Mouse (Mus musculus) forebrain, embryonic 12.5 days (tissue): Measurements from ENCODE around the gene Ankmy1. TPM values are rescaled to one million over a fixed set of nuclear protein-coding genes. Genes with fewer than 3 reads are reported as not detected.

Experiments
- ATAC-seq: fragments of 200-750 bp; cut with Nextera tagmentation; 2 replicates; pipeline ENCODE4 v1.8.0; 2017; ENCODE audit warnings: moderate TSS enrichment; ENCODE audit not compliant: low FRiP score
- H3K27ac ChIP-seq: fragments of 300-500 bp; sonication (generic); 2 replicates; pipeline ENCODE4 v1.5.1; 2016; ENCODE audit warnings: mild to moderate bottlenecking
- H3K27me3 ChIP-seq: fragments of 300-500 bp; sonication (generic); 2 replicates; pipeline ENCODE4 v1.6.1; 2016; ENCODE audit warnings: mild to moderate bottlenecking
- H3K36me3 ChIP-seq: fragments of 300-500 bp; sonication (generic); replicated peaks from 2 replicates; pipeline ENCODE4 v1.6.1; 2016; ENCODE audit warnings: mild to moderate bottlenecking
- H3K4me1 ChIP-seq: fragments of 300-500 bp; sonication (generic); 2 replicates; pipeline ENCODE4 v1.6.1; 2016
- H3K4me2 ChIP-seq: fragments of 300-500 bp; sonication (generic); 2 replicates; pipeline ENCODE4 v1.6.1; 2016; ENCODE audit warnings: mild to moderate bottlenecking, moderate library complexity
- H3K4me3 ChIP-seq: fragments of 300-500 bp; sonication (generic); replicated peaks from 2 replicates; pipeline ENCODE4 v1.5.1; 2016; ENCODE audit warnings: mild to moderate bottlenecking
- H3K9ac ChIP-seq: fragments of 300-500 bp; sonication (generic); 2 replicates; pipeline ENCODE4 v1.6.1; 2016; ENCODE audit warnings: mild to moderate bottlenecking
- H3K9me3 ChIP-seq: fragments of 300-500 bp; sonication (generic); 2 replicates; pipeline ENCODE4 v1.6.1; 2016
- WGBS: fragments of 180-500 bp; shearing (Covaris S2); methylation state at CpG from one replicate; pipeline ENCODE4 v1.1.7; 2016; 5-methylcytosine and 5-hydroxymethylcytosine counted together
- polyA plus RNA-seq: library from polyadenylated mRNA; unstranded; fragments of >200 nt; fragmentation: Nextera tagmentation; extraction: Ambion mirVana; gene quantifications from 2 replicates; pipeline ENCODE4 v1.2.1, GENCODE M21; 2016

Ankmy1 gene
- polyA plus RNA-seq, result 0.81 and 1.1 TPM in 2 replicates

GRCm38 (mm10) chr1:92902786-92903185 is at the start of gene Ankmy1:
Ankmy1 (minus strand) TSS chr1:92902906.
- peak; percentile 43 for ATAC-seq
- Histone ChIP-seq H3K4me2 (peak within 1 kb of the TSS; percentile 45), H3K27me3 (peaks cover 4% of the 10 kb centered on the region), H3K27ac (0 out of 2 replicates have a peak within 1 kb of the TSS, but pooled peaks have one; percentile 19), H3K9me3 (no peaks in the 10 kb centered on the region), H3K4me1 (peaks cover 22% of the 10 kb centered on the region), H3K36me3 (no peaks in the 10 kb centered on the region), H3K4me3 (peak within 1 kb of the TSS; percentile 9), H3K9ac (peak within 1 kb of the TSS; percentile 36; the same call in 1 of the 2 replicates)
- under 1% methylated on average over 15 of the region's 15 CpGs for WGBS

- no peak within 1 kb of the TSS for H3K27ac ChIP-seq
- no peak within 1 kb of the TSS for H3K4me3 ChIP-seq
- ATAC-seq, result no peak
- H3K36me3 ChIP-seq, result peaks cover 44% of the 10 kb centered on the region
- no peak within 1 kb of the TSS for H3K9ac ChIP-seq
- WGBS, result 86% methylated on average over 5 of the region's 5 CpGs
- no peak within 1 kb of the TSS for H3K4me2 ChIP-seq
- no peaks in the 10 kb centered on the region for H3K9me3 ChIP-seq
- H3K4me1 ChIP-seq, result no peaks in the 10 kb centered on the region
- no peaks in the 10 kb centered on the region for H3K27me3 ChIP-seq
These were observed 47.9 kb upstream of the Ankmy1 start, which contains the start of gene Gpr35 for GRCm38 (mm10) chr1:92950607-92951006. Gpr35 (plus strand) TSS chr1:92950865.

- Histone ChIP-seq H3K4me1 (no peaks in the 10 kb centered on the region), H3K36me3 (peaks cover 56% of the 10 kb centered on the region), H3K9me3 (no peaks in the 10 kb centered on the region), H3K27ac (no peak overlapping the region), H3K9ac (no peak overlapping the region), H3K4me3 (no peak overlapping the region), H3K4me2 (no peak overlapping the region), H3K27me3 (no peaks in the 10 kb centered on the region)
- 59% methylated on average over 6 of the region's 6 CpGs for WGBS
- ATAC-seq, result no peak
These were observed 46.7 kb upstream of the Ankmy1 start for GRCm38 (mm10) chr1:92949426-92949825.

- Histone ChIP-seq H3K4me1 (no peaks in the 10 kb centered on the region), H3K4me2 (no peak overlapping the region), H3K27me3 (no peaks in the 10 kb centered on the region), H3K4me3 (no peak overlapping the region), H3K27ac (no peak overlapping the region), H3K9ac (no peak overlapping the region), H3K36me3 (peaks cover 70% of the 10 kb centered on the region), H3K9me3 (no peaks in the 10 kb centered on the region)
- ATAC-seq, result no peak
- 96% methylated on average over 3 of the region's 3 CpGs for WGBS
These were observed 45.3 kb upstream of the Ankmy1 start for GRCm38 (mm10) chr1:92947966-92948365.

GRCm38 (mm10) chr1:92943219-92943989 is 40.7 kb upstream of the Ankmy1 start:
- no peak overlapping the region for H3K9ac ChIP-seq
- no peaks in the 10 kb centered on the region for H3K4me1 ChIP-seq
- ATAC-seq, result no peak
- no peaks in the 10 kb centered on the region for H3K9me3 ChIP-seq
- H3K4me3 ChIP-seq, result no peak overlapping the region
- H3K27ac ChIP-seq, result no peak overlapping the region
- H3K27me3 ChIP-seq, result no peaks in the 10 kb centered on the region
- peaks cover 96% of the 10 kb centered on the region for H3K36me3 ChIP-seq
- H3K4me2 ChIP-seq, result no peak overlapping the region
- 94% methylated on average over 19 of the region's 19 CpGs for WGBS

- Histone ChIP-seq H3K4me3 (no peak overlapping the region), H3K27ac (no peak overlapping the region), H3K36me3 (peaks cover 68% of the 10 kb centered on the region), H3K9ac (no peak overlapping the region), H3K27me3 (no peaks in the 10 kb centered on the region), H3K9me3 (no peaks in the 10 kb centered on the region), H3K4me1 (peaks cover 26% of the 10 kb centered on the region), H3K4me2 (no peak overlapping the region)
- WGBS, result 96% methylated on average over 4 of the region's 4 CpGs
- no peak for ATAC-seq
These were observed 37.0 kb upstream of the Ankmy1 start for GRCm38 (mm10) chr1:92939746-92940145.

- H3K4me2 ChIP-seq, result no peak overlapping the region
- ATAC-seq, result no peak
- H3K4me3 ChIP-seq, result no peak overlapping the region
- H3K9me3 ChIP-seq, result no peaks in the 10 kb centered on the region
- no peak overlapping the region for H3K27ac ChIP-seq
- no peak overlapping the region for H3K9ac ChIP-seq
- H3K27me3 ChIP-seq, result no peaks in the 10 kb centered on the region
- WGBS, result 92% methylated on average over 3 of the region's 3 CpGs
- H3K36me3 ChIP-seq, result peaks cover 49% of the 10 kb centered on the region
- peaks cover 34% of the 10 kb centered on the region for H3K4me1 ChIP-seq
These were observed 35.1 kb upstream of the Ankmy1 start for GRCm38 (mm10) chr1:92937797-92938196.

- Histone ChIP-seq H3K36me3 (peaks cover 36% of the 10 kb centered on the region), H3K9me3 (no peaks in the 10 kb centered on the region), H3K4me2 (peak overlapping the region; percentile 83), H3K27me3 (0 out of 2 replicates have a peak, but pooled peaks cover 5% of the 10 kb centered on the region), H3K4me1 (peaks cover 34% of the 10 kb centered on the region), H3K27ac (no peak overlapping the region), H3K9ac (peak overlapping the region; percentile 47; the same call in 1 of the 2 replicates), H3K4me3 (no peak overlapping the region)
- 84% methylated on average over 3 of the region's 3 CpGs for WGBS
- no peak for ATAC-seq
These were observed 33.8 kb upstream of the Ankmy1 start for GRCm38 (mm10) chr1:92936467-92936866.

- Histone ChIP-seq H3K36me3 (peaks cover 33% of the 10 kb centered on the region), H3K27ac (0 out of 2 replicates have a peak overlapping the region, but pooled peaks have one; percentile 9), H3K9ac (peak overlapping the region; percentile 47; the same call in 1 of the 2 replicates), H3K27me3 (0 out of 2 replicates have a peak, but pooled peaks cover 5% of the 10 kb centered on the region), H3K4me1 (peaks cover 34% of the 10 kb centered on the region), H3K4me2 (peak overlapping the region; percentile 83), H3K9me3 (no peaks in the 10 kb centered on the region), H3K4me3 (peak overlapping the region; percentile 77)
- ATAC-seq, result no peak
- 65% methylated on average over 2 of the region's 2 CpGs for WGBS
These were observed 33.3 kb upstream of the Ankmy1 start for GRCm38 (mm10) chr1:92935977-92936376.

GRCm38 (mm10) chr1:92935054-92935962 is 32.6 kb upstream of the Ankmy1 start:
- Histone ChIP-seq H3K4me3 (peak overlapping the region; percentile 77), H3K4me2 (peak overlapping the region; percentile 83), H3K36me3 (peaks cover 28% of the 10 kb centered on the region), H3K9ac (peak overlapping the region; percentile 82), H3K9me3 (no peaks in the 10 kb centered on the region), H3K4me1 (peaks cover 34% of the 10 kb centered on the region), H3K27me3 (0 out of 2 replicates have a peak, but pooled peaks cover 5% of the 10 kb centered on the region), H3K27ac (peak overlapping the region; percentile 97)
- 22% methylated on average over 10 of the region's 10 CpGs for WGBS
- no peak for ATAC-seq

- H3K4me2 ChIP-seq, result peak within 1 kb of the TSS; percentile 83
- peak; percentile 100 for ATAC-seq
- H3K4me3 ChIP-seq, result peak within 1 kb of the TSS; percentile 77
- H3K4me1 ChIP-seq, result peaks cover 34% of the 10 kb centered on the region
- H3K36me3 ChIP-seq, result peaks cover 18% of the 10 kb centered on the region
- H3K27ac ChIP-seq, result peak within 1 kb of the TSS; percentile 97
- WGBS, result 0% methylated on average over 45 of the region's 45 CpGs
- H3K9ac ChIP-seq, result peak within 1 kb of the TSS; percentile 82
- H3K27me3 ChIP-seq, result peaks cover 5% of the 10 kb centered on the region; the same call in 1 of the 2 replicates
- no peaks in the 10 kb centered on the region for H3K9me3 ChIP-seq
These were observed 31.6 kb upstream of the Ankmy1 start, which contains the start of gene Capn10 for GRCm38 (mm10) chr1:92934182-92934827. Capn10 (plus strand) TSS chr1:92934376.
